Mouse (Mus musculus) urinary bladder, postnatal 4 days (tissue): ENCODE data around the gene Ccdc152.

Experiments used
- DNase-seq, 2 experiments: peaks; one replicate each; pipeline ENCODE4 v3.0.0; 2021 to 2022; ENCODE audit warnings: low spot score in 2 of 2

The Ccdc152 gene

GRCm38 (mm10) chr15:3303426-3303825 is at the start of gene Ccdc152:
Gene Ccdc152, minus strand, starts transcription at chr15:3303526.
- no peak for DNase-seq

- no peak for DNase-seq
Observed at GRCm38 (mm10) chr15:3349306-3350064, 46.2 kb upstream of the Ccdc152 start.

GRCm38 (mm10) chr15:3346682-3347081 is 43.4 kb upstream of the Ccdc152 start:
- DNase-seq = no peak

- DNase-seq = no peak
Observed at GRCm38 (mm10) chr15:3344555-3344954, 41.2 kb upstream of the Ccdc152 start.

GRCm38 (mm10) chr15:3341806-3342582 is 38.7 kb upstream of the Ccdc152 start:
- DNase-seq = no peak

- DNase-seq = no peak
Observed at GRCm38 (mm10) chr15:3339847-3340246, 36.5 kb upstream of the Ccdc152 start.

GRCm38 (mm10) chr15:3332517-3332916 is 29.2 kb upstream of the Ccdc152 start:
- DNase-seq = no peak

GRCm38 (mm10) chr15:3331813-3332212 is 28.5 kb upstream of the Ccdc152 start:
- no peak for DNase-seq

GRCm38 (mm10) chr15:3330291-3330690 is 27.0 kb upstream of the Ccdc152 start:
- DNase-seq = no peak

- DNase-seq = no peak
Observed at GRCm38 (mm10) chr15:3323041-3323440, 19.7 kb upstream of the Ccdc152 start.

GRCm38 (mm10) chr15:3319929-3320328 is 16.6 kb upstream of the Ccdc152 start:
- no peak for DNase-seq

- no peak for DNase-seq
Observed at GRCm38 (mm10) chr15:3316617-3317016, 13.3 kb upstream of the Ccdc152 start.

- no peak for DNase-seq
Observed at GRCm38 (mm10) chr15:3312937-3313336, 9.6 kb upstream of the Ccdc152 start.

- DNase-seq = no peak
Observed at GRCm38 (mm10) chr15:3309856-3310255, 6.5 kb upstream of the Ccdc152 start.

- no peak for DNase-seq
Observed at GRCm38 (mm10) chr15:3300361-3301100, 2.8 kb downstream of the Ccdc152 start.

- no peak for DNase-seq
Observed at GRCm38 (mm10) chr15:3297615-3298014, 5.7 kb downstream of the Ccdc152 start.

- DNase-seq = no peak
Observed at GRCm38 (mm10) chr15:3295986-3296385, 7.3 kb downstream of the Ccdc152 start.

- no peak for DNase-seq
Observed at GRCm38 (mm10) chr15:3293477-3293876, 9.8 kb downstream of the Ccdc152 start.

GRCm38 (mm10) chr15:3290435-3290834 is 12.9 kb downstream of the Ccdc152 start:
- no peak for DNase-seq

- no peak for DNase-seq
Observed at GRCm38 (mm10) chr15:3286032-3286431, 17.3 kb downstream of the Ccdc152 start.

- no peak for DNase-seq
Observed at GRCm38 (mm10) chr15:3281737-3282136, 21.6 kb downstream of the Ccdc152 start.

- DNase-seq = no peak
Observed at GRCm38 (mm10) chr15:3281216-3281615, 22.1 kb downstream of the Ccdc152 start.
